Mouse (Mus musculus): ENCODE results near the gene Zcchc14. TPM values are rescaled to one million over a fixed set of nuclear protein-coding genes. Genes with fewer than 3 reads are reported as not detected.
A peak's percentile ranks its signal among the peaks of the same experiment; 100 is the strongest.

The Zcchc14 gene
- total and polyA plus RNA-seq, 2 experiments from 2014 or later: 17.4 to 85.8 TPM

- no peaks in the 10 kb centered on the region for H3K36me3 ChIP-seq (ENCODE audit: insufficient read depth)
- ATAC-seq (peak; percentile 10), DNase-seq (peak; percentile 68)
- H3K27me3 ChIP-seq (ENCODE audit: insufficient read depth, low read length): no peaks in the 10 kb centered on the region
- H3K4me3 ChIP-seq (ENCODE audit: low read depth, low read length): peak overlapping the region; percentile 71
- peaks cover 11% of the 10 kb centered on the region for H3K4me1 ChIP-seq (ENCODE audit: insufficient read depth)
- no peaks in the 10 kb centered on the region for H3K9me3 ChIP-seq (ENCODE audit: low read length)
- peak overlapping the region; percentile 93 for H3K9ac ChIP-seq
- peak overlapping the region; percentile 59 for H3K4me2 ChIP-seq (ENCODE audit: low read depth)
- TF ChIP-seq CTCF (IDR thresholded peaks at IDR 0.05; ENCODE audit: low read depth): no peak
- 2% methylated on average over 44 of the region's 44 CpGs for WGBS
- H3K27ac ChIP-seq (ENCODE audit: low read depth, low read length): peak overlapping the region; percentile 67
These were observed 74.7 kb downstream of the Zcchc14 start for GRCm38 (mm10) chr8:121577751-121578675.

- Histone ChIP-seq H3K4me2 (ENCODE audit: low read depth) (no peak overlapping the region), H3K9me3 (ENCODE audit: low read length) (no peaks in the 10 kb centered on the region), H3K4me3 (ENCODE audit: low read depth, low read length) (no peak overlapping the region), H3K4me1 (ENCODE audit: insufficient read depth) (peaks cover 11% of the 10 kb centered on the region), H3K27me3 (ENCODE audit: insufficient read depth, low read length) (no peaks in the 10 kb centered on the region), H3K9ac (no peak overlapping the region), H3K27ac (ENCODE audit: low read depth, low read length) (no peak overlapping the region), H3K36me3 (ENCODE audit: insufficient read depth) (no peaks in the 10 kb centered on the region)
- 92% methylated on average over 3 of the region's 3 CpGs for WGBS
- TF ChIP-seq CTCF (IDR thresholded peaks at IDR 0.05; ENCODE audit: low read depth): no peak
- DNase-seq: no peak
- no peak for ATAC-seq
These were observed 77.0 kb downstream of the Zcchc14 start for GRCm38 (mm10) chr8:121575661-121576060.

- Histone ChIP-seq H3K36me3 (ENCODE audit: insufficient read depth) (no peaks in the 10 kb centered on the region), H3K9me3 (ENCODE audit: low read length) (no peaks in the 10 kb centered on the region), H3K4me1 (ENCODE audit: insufficient read depth) (peaks cover 11% of the 10 kb centered on the region), H3K27me3 (ENCODE audit: insufficient read depth, low read length) (no peaks in the 10 kb centered on the region), H3K27ac (ENCODE audit: low read depth, low read length) (no peak overlapping the region), H3K9ac (no peak overlapping the region), H3K4me3 (ENCODE audit: low read depth, low read length) (no peak overlapping the region), H3K4me2 (ENCODE audit: low read depth) (no peak overlapping the region)
- 37% methylated on average over 3 of the region's 3 CpGs for WGBS
- ATAC-seq (no peak), DNase-seq (no peak)
- TF ChIP-seq CTCF (IDR thresholded peaks at IDR 0.05; ENCODE audit: low read depth): no peak
These were observed 79.4 kb downstream of the Zcchc14 start for GRCm38 (mm10) chr8:121573275-121573674.

- DNase-seq (no peak), ATAC-seq (no peak)
- Histone ChIP-seq H3K27me3 (ENCODE audit: insufficient read depth, low read length) (no peaks in the 10 kb centered on the region), H3K9me3 (ENCODE audit: low read length) (no peaks in the 10 kb centered on the region), H3K36me3 (ENCODE audit: insufficient read depth) (no peaks in the 10 kb centered on the region), H3K4me2 (ENCODE audit: low read depth) (no peak overlapping the region), H3K9ac (no peak overlapping the region), H3K27ac (ENCODE audit: low read depth, low read length) (no peak overlapping the region), H3K4me1 (ENCODE audit: insufficient read depth) (peaks cover 8% of the 10 kb centered on the region), H3K4me3 (ENCODE audit: low read depth, low read length) (no peak overlapping the region)
- WGBS: 88% methylated on average over 7 of the region's 7 CpGs
- no peak for TF ChIP-seq CTCF (IDR thresholded peaks at IDR 0.05; ENCODE audit: low read depth)
These were observed 80.6 kb downstream of the Zcchc14 start for GRCm38 (mm10) chr8:121572121-121572520.

GRCm38 (mm10) chr8:121570801-121571200 lies 81.9 kb downstream of the Zcchc14 start:
- Histone ChIP-seq H3K27ac (ENCODE audit: low read depth, low read length) (no peak overlapping the region), H3K9ac (no peak overlapping the region), H3K4me1 (ENCODE audit: insufficient read depth) (no peaks in the 10 kb centered on the region), H3K4me2 (ENCODE audit: low read depth) (no peak overlapping the region), H3K27me3 (ENCODE audit: insufficient read depth, low read length) (no peaks in the 10 kb centered on the region), H3K36me3 (ENCODE audit: insufficient read depth) (no peaks in the 10 kb centered on the region), H3K4me3 (ENCODE audit: low read depth, low read length) (no peak overlapping the region), H3K9me3 (ENCODE audit: low read length) (no peaks in the 10 kb centered on the region)
- 85% methylated on average over 17 of the region's 17 CpGs for WGBS
- ATAC-seq: no peak
- no peak for TF ChIP-seq CTCF (IDR thresholded peaks at IDR 0.05; ENCODE audit: low read depth)
- DNase-seq: no peak

GRCm38 (mm10) chr8:121570335-121570734 lies 82.4 kb downstream of the Zcchc14 start:
- DNase-seq: no peak
- WGBS: 90% methylated on average over 21 of the region's 21 CpGs
- no peak for ATAC-seq

GRCm38 (mm10) chr8:121568321-121568720 lies 84.4 kb downstream of the Zcchc14 start:
- H3K4me3 ChIP-seq (ENCODE audit: low read depth, low read length): no peak overlapping the region
- peaks cover 12% of the 10 kb centered on the region; the same call in 1 of the 2 replicates for H3K36me3 ChIP-seq (ENCODE audit: insufficient read depth)
- WGBS: 85% methylated on average over 6 of the region's 6 CpGs
- no peak for TF ChIP-seq CTCF (IDR thresholded peaks at IDR 0.05; ENCODE audit: low read depth)
- DNase-seq (no peak), ATAC-seq (no peak)
- no peaks in the 10 kb centered on the region for H3K27me3 ChIP-seq (ENCODE audit: insufficient read depth, low read length)
- H3K4me1 ChIP-seq (ENCODE audit: insufficient read depth): no peaks in the 10 kb centered on the region
- H3K9ac ChIP-seq: no peak overlapping the region
- no peaks in the 10 kb centered on the region for H3K9me3 ChIP-seq (ENCODE audit: low read length)
- no peak overlapping the region for H3K4me2 ChIP-seq (ENCODE audit: low read depth)
- H3K27ac ChIP-seq (ENCODE audit: low read depth, low read length): no peak overlapping the region

More at GRCm38 (mm10) chr8:121570335-121570734, 82.4 kb downstream of the Zcchc14 start:
- Histone ChIP-seq H3K4me1 (ENCODE audit: insufficient read depth) (no peaks in the 10 kb centered on the region), H3K27me3 (ENCODE audit: insufficient read depth, low read length) (no peaks in the 10 kb centered on the region), H3K9ac (no peak overlapping the region), H3K4me3 (ENCODE audit: low read depth, low read length) (no peak overlapping the region), H3K9me3 (ENCODE audit: low read length) (no peaks in the 10 kb centered on the region), H3K36me3 (ENCODE audit: insufficient read depth) (peaks cover 5% of the 10 kb centered on the region; the same call in 1 of the 2 replicates), H3K4me2 (ENCODE audit: low read depth) (no peak overlapping the region), H3K27ac (ENCODE audit: low read depth, low read length) (no peak overlapping the region)
- TF ChIP-seq CTCF (IDR thresholded peaks at IDR 0.05; ENCODE audit: low read depth): no peak
